Mouse (Mus musculus): ENCODE data around the gene Slc39a11. TPM values are rescaled to one million over a fixed set of nuclear protein-coding genes. Genes with fewer than 3 reads are reported as not detected.

The Slc39a11 gene
- polyA plus RNA-seq, 1 experiment from 2014 or later: 11.9 TPM

DNA sequence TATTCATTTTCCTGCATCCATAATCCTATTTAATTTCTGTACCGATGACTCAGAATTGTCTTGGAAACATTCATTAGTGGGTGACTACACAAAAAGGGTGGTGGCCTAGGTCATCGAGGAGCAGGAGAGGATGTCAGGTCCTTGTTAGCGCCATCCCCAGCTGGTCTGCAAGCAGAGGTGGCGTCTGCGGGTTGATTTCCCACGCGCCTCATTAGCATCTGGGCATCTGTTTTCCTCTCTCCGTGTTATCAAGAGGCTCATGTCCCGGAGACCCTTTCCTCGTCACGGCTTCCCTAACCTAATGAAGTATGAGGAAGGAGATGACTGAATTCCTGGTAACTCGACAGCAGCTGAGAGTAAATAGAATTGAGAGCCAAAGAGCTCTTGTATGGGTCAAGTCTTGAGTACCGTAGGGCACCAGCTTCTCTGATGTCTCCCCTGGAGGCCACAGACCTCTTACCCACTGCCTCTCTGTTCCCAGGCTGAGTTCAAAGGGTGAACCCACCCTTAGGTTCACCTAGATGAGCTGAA is 319.8 kb downstream of the Slc39a11 start:
- H3K4me3 ChIP-seq (ENCODE audit: low read length): no peak overlapping the region
- no peak for ATAC-seq (replicated peaks; ENCODE audit: extremely low read depth, insufficient read depth, low FRiP score)
- H3K9me3 ChIP-seq (replicated peaks; ENCODE audit: control insufficient read depth, low read length): no peaks in the 10 kb centered on the region
- no peaks in the 10 kb centered on the region for H3K36me3 ChIP-seq (ENCODE audit: control insufficient read depth, insufficient read depth)
- H3K4me1 ChIP-seq (ENCODE audit: control insufficient read depth, insufficient read depth, low read length): peaks cover 4% of the 10 kb centered on the region
- H3K27me3 ChIP-seq (ENCODE audit: control insufficient read depth, insufficient read depth, low read length): no peaks in the 10 kb centered on the region
- H3K9ac ChIP-seq (ENCODE audit: low read length): no peak overlapping the region
- 64% methylated on average over 13 of the region's 13 CpGs for WGBS
- H3K4me2 ChIP-seq (ENCODE audit: low read depth, low read length): no peak overlapping the region
- H3K27ac ChIP-seq (ENCODE audit: low read length): no peak overlapping the region

- Histone ChIP-seq H3K4me2 (ENCODE audit: low read depth, low read length) (no peak overlapping the region), H3K4me1 (ENCODE audit: control insufficient read depth, insufficient read depth, low read length) (peaks cover 4% of the 10 kb centered on the region; the same call in 1 of the 2 replicates), H3K36me3 (ENCODE audit: control insufficient read depth, insufficient read depth) (no peaks in the 10 kb centered on the region), H3K27me3 (ENCODE audit: control insufficient read depth, insufficient read depth, low read length) (no peaks in the 10 kb centered on the region), H3K9me3 (replicated peaks; ENCODE audit: control insufficient read depth, low read length) (no peaks in the 10 kb centered on the region), H3K4me3 (ENCODE audit: low read length) (no peak overlapping the region), H3K9ac (ENCODE audit: low read length) (no peak overlapping the region), H3K27ac (ENCODE audit: low read length) (no peak overlapping the region)
- 80% methylated on average over 3 of the region's 3 CpGs for WGBS
- ATAC-seq (replicated peaks; ENCODE audit: extremely low read depth, insufficient read depth, low FRiP score): no peak
These were observed 322.3 kb downstream of the Slc39a11 start for GRCm38 (mm10) chr11:113327499-113328062.

DNA sequence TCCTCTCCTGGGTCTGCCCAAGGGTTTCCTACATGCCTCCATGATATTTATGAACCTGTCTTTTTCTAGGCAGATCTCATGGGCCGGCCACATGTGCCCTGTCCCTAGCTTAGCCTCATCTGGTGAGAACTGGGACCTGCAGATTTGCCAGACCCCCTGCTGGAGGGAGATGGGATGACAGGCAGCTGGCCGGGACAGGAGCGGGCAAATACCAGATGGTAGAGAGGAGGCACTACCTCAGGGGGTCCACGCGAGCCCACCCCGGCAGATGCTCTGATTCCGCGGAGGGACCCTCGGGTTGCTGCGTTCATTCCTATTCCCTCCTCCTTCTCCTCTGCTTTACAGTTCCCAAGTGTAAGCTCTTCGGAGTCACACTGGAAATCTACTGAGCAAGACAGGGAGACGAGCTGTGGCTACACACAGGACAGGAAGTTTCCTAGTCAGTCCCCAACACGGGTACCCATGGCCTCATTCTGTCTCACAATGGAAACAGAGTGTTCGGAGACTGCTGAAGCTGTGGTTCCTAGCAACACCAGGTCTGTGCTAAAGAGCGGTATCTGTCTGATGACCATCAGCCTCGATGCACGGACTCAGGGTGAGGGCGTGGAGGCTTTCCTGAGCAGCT is 323.4 kb downstream of the Slc39a11 start:
- Histone ChIP-seq H3K4me1 (ENCODE audit: control insufficient read depth, insufficient read depth, low read length) (peaks cover 4% of the 10 kb centered on the region; the same call in 1 of the 2 replicates), H3K36me3 (ENCODE audit: control insufficient read depth, insufficient read depth) (no peaks in the 10 kb centered on the region), H3K4me2 (ENCODE audit: low read depth, low read length) (peak overlapping the region; percentile 61), H3K9ac (ENCODE audit: low read length) (no peak overlapping the region), H3K9me3 (replicated peaks; ENCODE audit: control insufficient read depth, low read length) (no peaks in the 10 kb centered on the region), H3K27me3 (ENCODE audit: control insufficient read depth, insufficient read depth, low read length) (no peaks in the 10 kb centered on the region), H3K4me3 (ENCODE audit: low read length) (peak overlapping the region; percentile 26), H3K27ac (ENCODE audit: low read length) (no peak overlapping the region)
- WGBS: 24% methylated on average over 18 of the region's 18 CpGs
- ATAC-seq (replicated peaks; ENCODE audit: extremely low read depth, insufficient read depth, low FRiP score): 0 out of 2 replicates have a peak, but pooled peaks have one; percentile 68

GRCm38 (mm10) chr11:113321601-113322000 is 328.3 kb downstream of the Slc39a11 start:
- Histone ChIP-seq H3K9me3 (replicated peaks; ENCODE audit: control insufficient read depth, low read length) (peaks cover 2% of the 10 kb centered on the region), H3K36me3 (ENCODE audit: control insufficient read depth, insufficient read depth) (no peaks in the 10 kb centered on the region), H3K4me2 (ENCODE audit: low read depth, low read length) (no peak overlapping the region), H3K4me1 (ENCODE audit: control insufficient read depth, insufficient read depth, low read length) (peaks cover 2% of the 10 kb centered on the region; the same call in 1 of the 2 replicates), H3K27me3 (ENCODE audit: control insufficient read depth, insufficient read depth, low read length) (no peaks in the 10 kb centered on the region), H3K4me3 (ENCODE audit: low read length) (no peak overlapping the region), H3K27ac (ENCODE audit: low read length) (no peak overlapping the region), H3K9ac (ENCODE audit: low read length) (no peak overlapping the region)
- no peak for ATAC-seq (replicated peaks; ENCODE audit: extremely low read depth, insufficient read depth, low FRiP score)
- 94% methylated on average over 3 of the region's 3 CpGs for WGBS

- Histone ChIP-seq H3K4me3 (ENCODE audit: low read length) (no peak overlapping the region), H3K9ac (ENCODE audit: low read length) (no peak overlapping the region), H3K27me3 (ENCODE audit: control insufficient read depth, insufficient read depth, low read length) (no peaks in the 10 kb centered on the region), H3K27ac (ENCODE audit: low read length) (no peak overlapping the region), H3K9me3 (replicated peaks; ENCODE audit: control insufficient read depth, low read length) (no peaks in the 10 kb centered on the region), H3K36me3 (ENCODE audit: control insufficient read depth, insufficient read depth) (no peaks in the 10 kb centered on the region), H3K4me2 (ENCODE audit: low read depth, low read length) (no peak overlapping the region), H3K4me1 (ENCODE audit: control insufficient read depth, insufficient read depth, low read length) (no peaks in the 10 kb centered on the region)
- 75% methylated on average over 10 of the region's 10 CpGs for WGBS
- no peak for ATAC-seq (replicated peaks; ENCODE audit: extremely low read depth, insufficient read depth, low FRiP score)
These were observed 340.5 kb downstream of the Slc39a11 start for GRCm38 (mm10) chr11:113309265-113309951.

DNA sequence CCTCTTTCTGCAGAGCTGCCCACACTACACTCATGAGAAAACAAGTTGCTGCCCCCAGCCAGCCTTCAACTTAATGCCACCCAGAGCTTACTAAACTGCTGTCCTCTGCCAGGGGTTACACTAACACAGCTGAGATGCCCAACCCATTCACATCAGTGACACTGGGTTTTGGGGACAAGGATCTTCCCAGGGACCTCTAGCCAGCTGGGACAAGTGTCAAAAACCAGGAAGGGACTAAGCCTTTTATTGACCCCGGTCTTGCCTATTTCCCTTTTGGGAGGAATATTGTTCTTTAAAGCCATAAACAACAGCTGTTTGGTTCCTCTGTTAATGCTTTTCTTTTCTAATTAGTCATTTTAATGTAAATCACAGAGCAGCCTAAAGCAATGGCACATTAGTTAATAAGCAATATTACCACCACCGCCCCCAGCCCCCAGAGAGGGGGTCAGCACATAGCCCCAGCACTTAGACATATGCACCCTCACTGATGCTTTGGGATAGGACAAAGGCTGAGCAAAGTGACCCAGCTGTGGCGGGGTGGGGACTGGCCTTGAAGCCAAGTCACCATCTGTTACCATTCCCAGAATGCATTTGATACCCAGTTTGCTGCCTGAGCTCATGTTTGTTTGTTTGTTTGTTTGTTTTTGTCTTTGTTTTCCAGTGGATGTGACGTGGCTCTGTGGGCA is 341.5 kb downstream of the Slc39a11 start:
- Histone ChIP-seq H3K27ac (ENCODE audit: low read length) (no peak overlapping the region), H3K9ac (ENCODE audit: low read length) (no peak overlapping the region), H3K4me2 (ENCODE audit: low read depth, low read length) (no peak overlapping the region), H3K9me3 (replicated peaks; ENCODE audit: control insufficient read depth, low read length) (no peaks in the 10 kb centered on the region), H3K27me3 (ENCODE audit: control insufficient read depth, insufficient read depth, low read length) (no peaks in the 10 kb centered on the region), H3K36me3 (ENCODE audit: control insufficient read depth, insufficient read depth) (no peaks in the 10 kb centered on the region), H3K4me1 (ENCODE audit: control insufficient read depth, insufficient read depth, low read length) (no peaks in the 10 kb centered on the region), H3K4me3 (ENCODE audit: low read length) (no peak overlapping the region)
- 82% methylated on average over 4 of the region's 4 CpGs for WGBS
- ATAC-seq (replicated peaks; ENCODE audit: extremely low read depth, insufficient read depth, low FRiP score): no peak

DNA sequence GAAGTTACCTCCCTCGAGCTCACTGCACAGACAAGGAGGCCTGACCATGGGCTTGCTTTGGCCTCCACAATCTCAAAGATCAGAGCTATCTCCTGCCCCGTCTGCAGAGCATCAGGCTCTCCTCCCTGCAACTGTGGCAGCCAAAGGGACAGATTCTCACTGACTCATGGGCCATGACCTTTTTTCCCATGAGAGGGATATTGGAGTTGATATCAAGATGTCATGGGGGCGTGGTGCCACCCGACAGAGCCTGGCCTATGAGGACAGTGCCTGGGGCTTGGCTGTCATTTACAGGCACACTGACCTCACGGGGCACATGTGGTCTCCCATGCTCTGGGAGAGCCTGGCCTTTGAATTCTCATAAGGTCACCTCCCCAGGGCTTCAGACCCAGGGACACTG is 346.7 kb downstream of the Slc39a11 start:
- Histone ChIP-seq H3K27ac (ENCODE audit: low read length) (no peak overlapping the region), H3K36me3 (ENCODE audit: control insufficient read depth, insufficient read depth) (no peaks in the 10 kb centered on the region), H3K4me2 (ENCODE audit: low read depth, low read length) (no peak overlapping the region), H3K9ac (ENCODE audit: low read length) (no peak overlapping the region), H3K4me3 (ENCODE audit: low read length) (no peak overlapping the region), H3K9me3 (replicated peaks; ENCODE audit: control insufficient read depth, low read length) (no peaks in the 10 kb centered on the region), H3K27me3 (ENCODE audit: control insufficient read depth, insufficient read depth, low read length) (no peaks in the 10 kb centered on the region), H3K4me1 (ENCODE audit: control insufficient read depth, insufficient read depth, low read length) (no peaks in the 10 kb centered on the region)
- WGBS: 72% methylated on average over 5 of the region's 5 CpGs
- no peak for ATAC-seq (replicated peaks; ENCODE audit: extremely low read depth, insufficient read depth, low FRiP score)

- H3K27ac ChIP-seq (ENCODE audit: low read length): no peak overlapping the region
- ATAC-seq (replicated peaks; ENCODE audit: extremely low read depth, insufficient read depth, low FRiP score): no peak
- 80% methylated on average over 10 of the region's 10 CpGs for WGBS
These were observed 350.4 kb downstream of the Slc39a11 start for GRCm38 (mm10) chr11:113299492-113299891.

More at GRCm38 (mm10) chr11:113299492-113299891, 350.4 kb downstream of the Slc39a11 start:
- Histone ChIP-seq H3K9me3 (replicated peaks; ENCODE audit: control insufficient read depth, low read length) (no peaks in the 10 kb centered on the region), H3K9ac (ENCODE audit: low read length) (no peak overlapping the region), H3K27me3 (ENCODE audit: control insufficient read depth, insufficient read depth, low read length) (no peaks in the 10 kb centered on the region), H3K4me3 (ENCODE audit: low read length) (no peak overlapping the region), H3K36me3 (ENCODE audit: control insufficient read depth, insufficient read depth) (no peaks in the 10 kb centered on the region), H3K4me2 (ENCODE audit: low read depth, low read length) (no peak overlapping the region), H3K4me1 (ENCODE audit: control insufficient read depth, insufficient read depth, low read length) (no peaks in the 10 kb centered on the region)

Measured in heart, embryonic 16.5 days (tissue).